Mouse (Mus musculus): ENCODE measurements around the gene Ankrd52. TPM values are rescaled to one million over a fixed set of nuclear protein-coding genes. Genes with fewer than 3 reads are reported as not detected.
"Not testable (repeated sequence)": the region's sequence is repeated elsewhere in the genome, so short reads cannot be mapped to it uniquely, and the experiment has no call there.

The Ankrd52 gene
- 13.5 and 14.8 TPM in 2 replicates for polyA plus RNA-seq (2016; fragmentation: Nextera tagmentation; extraction: Ambion mirVana)

DNA sequence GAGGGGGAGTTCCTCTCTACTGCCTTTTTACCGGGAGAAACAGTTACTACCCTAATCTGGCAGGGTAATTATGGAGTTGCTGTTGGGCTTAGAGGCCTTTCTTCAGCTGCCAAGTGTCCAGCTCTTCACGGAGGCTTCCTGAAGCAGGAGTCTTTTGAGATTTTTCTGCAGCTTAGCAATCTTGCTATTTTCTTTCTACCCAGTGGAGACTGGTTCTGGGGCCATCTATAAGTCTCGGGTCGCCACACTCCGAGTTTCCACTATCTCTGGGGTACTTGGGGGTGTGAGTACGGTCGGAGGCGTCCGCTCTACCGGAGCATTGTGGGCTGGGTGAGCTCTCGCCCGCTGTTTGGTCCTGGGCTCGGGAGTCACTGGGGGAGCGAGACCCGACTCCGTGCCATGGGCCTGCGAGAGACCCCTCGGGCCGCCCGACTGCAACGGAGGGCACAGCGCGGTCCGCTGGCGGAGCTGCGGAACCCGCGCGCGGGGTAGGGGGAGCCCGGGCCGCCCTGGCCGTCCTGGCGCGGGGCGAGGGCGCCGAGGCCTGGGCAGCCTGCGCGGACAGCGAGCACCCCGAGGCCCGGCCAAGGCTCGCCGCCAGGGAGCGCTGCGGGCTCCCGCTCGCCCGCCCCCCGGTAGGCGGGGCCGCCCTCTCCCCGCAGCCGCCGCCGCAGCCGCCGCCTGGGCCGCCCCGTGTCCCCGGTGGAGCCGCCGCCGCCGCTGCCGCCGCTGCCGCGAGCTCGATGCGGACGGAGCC lies at the start of gene Ankrd52:
TSS of gene Ankrd52 (plus strand) at position 661 of the 757 bp plus-strand sequence.
- H3K4me2 ChIP-seq: peak within 1 kb of the TSS; percentile 77
- peaks cover 25% of the 10 kb centered on the region for H3K4me1 ChIP-seq (replicated peaks)
- H3K27ac ChIP-seq: peak within 1 kb of the TSS; percentile 97
- H3K9me3 ChIP-seq: no peaks in the 10 kb centered on the region
- H3K4me3 ChIP-seq (replicated peaks): peak within 1 kb of the TSS; percentile 100
- peak within 1 kb of the TSS; percentile 99 for H3K9ac ChIP-seq (replicated peaks)
- WGBS: under 1% methylated on average over 51 of the region's 73 CpGs
- peaks cover 37% of the 10 kb centered on the region for H3K36me3 ChIP-seq
- no peaks in the 10 kb centered on the region for H3K27me3 ChIP-seq
- ATAC-seq (ENCODE audit: insufficient number of reproducible peaks, insufficient read depth, low FRiP score, low TSS enrichment, low read depth): peak; percentile 90

GRCm38 (mm10) chr10:128327610-128328009 lies 49.3 kb upstream of the Ankrd52 start:
- Histone ChIP-seq H3K27me3 (no peaks in the 10 kb centered on the region), H3K4me1 (replicated peaks) (peaks cover 12% of the 10 kb centered on the region), H3K27ac (no peak overlapping the region), H3K4me3 (replicated peaks) (no peak overlapping the region), H3K4me2 (no peak overlapping the region), H3K9ac (replicated peaks) (no peak overlapping the region), H3K36me3 (peaks cover 57% of the 10 kb centered on the region), H3K9me3 (no peaks in the 10 kb centered on the region)
- no peak for ATAC-seq (ENCODE audit: insufficient number of reproducible peaks, insufficient read depth, low FRiP score, low TSS enrichment, low read depth)
- WGBS: 94% methylated on average over 10 of the region's 10 CpGs

DNA sequence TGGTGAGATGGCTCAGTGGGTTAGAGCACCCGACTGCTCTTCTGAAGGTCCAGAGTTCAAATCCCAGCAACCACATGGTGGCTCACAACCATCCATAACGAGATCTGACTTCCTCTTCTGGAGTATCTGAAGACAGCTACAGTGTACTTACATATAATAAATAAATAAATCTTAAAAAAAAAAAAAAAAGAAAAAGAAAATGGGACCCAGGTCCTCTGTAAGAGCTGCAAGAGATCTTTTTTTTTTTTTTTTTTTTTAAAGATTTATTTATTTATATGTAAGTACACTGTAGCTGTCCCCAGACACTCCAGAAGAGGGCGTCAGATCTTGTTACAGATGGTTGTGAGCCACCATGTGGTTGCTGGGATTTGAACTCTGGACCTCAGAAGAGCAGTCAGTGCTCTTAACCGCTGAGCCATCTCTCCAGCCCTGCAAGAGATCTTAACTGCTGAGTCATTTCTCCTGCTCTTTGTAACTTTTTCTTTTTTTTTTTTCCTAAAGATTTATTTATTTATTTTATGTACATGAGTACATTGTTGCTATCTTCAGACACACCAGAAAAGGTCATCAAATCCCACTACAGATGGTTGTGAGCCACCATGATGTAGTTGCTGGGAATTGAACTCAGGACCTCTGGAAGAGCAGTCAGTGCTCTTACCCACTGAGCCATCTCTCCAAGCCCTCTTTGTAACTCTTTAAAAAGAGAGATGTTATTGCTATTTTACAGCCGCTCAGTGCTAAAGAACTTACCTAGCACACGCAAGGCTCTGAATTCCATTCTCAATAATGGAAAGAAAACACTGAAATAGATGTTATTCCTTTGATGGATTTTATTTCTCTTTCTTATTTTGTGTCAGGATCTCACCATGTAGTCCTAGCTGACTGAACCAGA lies 44.3 kb upstream of the Ankrd52 start:
- not testable (repeated sequence) for H3K9ac ChIP-seq (replicated peaks); H3K4me1 ChIP-seq (replicated peaks); H3K27ac ChIP-seq; H3K27me3 ChIP-seq; H3K4me2 ChIP-seq; ATAC-seq (ENCODE audit: insufficient number of reproducible peaks, insufficient read depth, low FRiP score, low TSS enrichment, low read depth); H3K4me3 ChIP-seq (replicated peaks); H3K9me3 ChIP-seq
- peaks cover 24% of the 10 kb centered on the region for H3K36me3 ChIP-seq
- WGBS: 83% methylated on average over 6 of the region's 6 CpGs

DNA sequence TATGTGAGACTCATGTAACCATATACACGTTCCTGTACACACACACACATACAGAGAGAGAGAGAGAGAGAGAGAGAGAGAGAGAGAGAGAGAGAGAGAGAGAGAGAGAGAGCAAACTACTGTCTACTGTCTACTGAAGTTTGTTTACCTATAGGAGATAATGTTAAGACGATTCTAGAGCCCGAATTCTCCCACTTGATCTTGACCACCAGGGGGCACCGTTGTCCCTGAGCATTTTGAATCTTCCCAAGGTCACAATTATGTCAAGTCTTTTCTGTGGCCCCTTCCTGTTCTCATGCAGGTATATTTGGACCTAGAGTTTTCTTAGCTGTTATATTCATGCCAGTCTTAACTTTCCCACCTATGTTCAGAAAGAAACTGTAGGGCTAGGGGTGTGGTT lies 41.3 kb upstream of the Ankrd52 start:
- no peak for ATAC-seq (ENCODE audit: insufficient number of reproducible peaks, insufficient read depth, low FRiP score, low TSS enrichment, low read depth)
- Histone ChIP-seq H3K9me3 (no peaks in the 10 kb centered on the region), H3K4me2 (no peak overlapping the region), H3K9ac (replicated peaks) (no peak overlapping the region), H3K27me3 (no peaks in the 10 kb centered on the region), H3K27ac (no peak overlapping the region), H3K36me3 (peaks cover 12% of the 10 kb centered on the region; the same call in 1 of the 2 replicates), H3K4me3 (replicated peaks) (no peak overlapping the region), H3K4me1 (replicated peaks) (peaks cover 17% of the 10 kb centered on the region)
- WGBS: 3% methylated on average over 4 of the region's 4 CpGs

- peaks cover 17% of the 10 kb centered on the region for H3K4me1 ChIP-seq (replicated peaks)
- H3K9me3 ChIP-seq: no peaks in the 10 kb centered on the region
- ATAC-seq (ENCODE audit: insufficient number of reproducible peaks, insufficient read depth, low FRiP score, low TSS enrichment, low read depth): no peak
- 91% methylated on average over 3 of the region's 3 CpGs for WGBS
- H3K9ac ChIP-seq (replicated peaks): no peak overlapping the region
- no peak overlapping the region for H3K4me3 ChIP-seq (replicated peaks)
- peak overlapping the region; percentile 73; the same call in 1 of the 2 replicates for H3K4me2 ChIP-seq
- H3K27ac ChIP-seq: no peak overlapping the region
- H3K27me3 ChIP-seq: no peaks in the 10 kb centered on the region
- H3K36me3 ChIP-seq: peaks cover 14% of the 10 kb centered on the region
Measured at GRCm38 (mm10) chr10:128336195-128336594, 40.7 kb upstream of the Ankrd52 start.

DNA sequence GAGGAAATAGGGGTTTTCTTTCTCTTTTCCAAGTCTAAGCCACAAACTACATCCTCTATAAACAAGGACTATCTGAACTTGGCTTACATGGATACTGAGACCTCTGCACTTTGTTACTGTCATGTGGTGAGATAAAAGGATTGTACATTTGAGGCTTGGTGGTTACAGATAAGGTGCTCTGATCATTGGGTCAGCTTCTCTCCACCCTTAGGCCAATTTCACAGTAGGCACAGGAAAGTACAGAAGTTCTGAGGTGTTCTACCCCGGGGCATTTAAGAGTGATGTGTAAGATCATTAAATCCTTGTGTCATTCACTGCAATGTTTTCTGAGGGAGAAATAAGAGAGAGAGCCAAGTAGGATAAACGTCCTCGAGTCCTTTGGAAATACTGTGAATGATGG lies 40.3 kb upstream of the Ankrd52 start:
- ATAC-seq (ENCODE audit: insufficient number of reproducible peaks, insufficient read depth, low FRiP score, low TSS enrichment, low read depth): no peak
- peak overlapping the region; percentile 95 for H3K4me3 ChIP-seq (replicated peaks)
- no peaks in the 10 kb centered on the region for H3K27me3 ChIP-seq
- H3K4me2 ChIP-seq: peak overlapping the region; percentile 73
- peaks cover 17% of the 10 kb centered on the region for H3K4me1 ChIP-seq (replicated peaks)
- peak overlapping the region; percentile 54; the same call in 1 of the 2 replicates for H3K9ac ChIP-seq (replicated peaks)
- H3K9me3 ChIP-seq: no peaks in the 10 kb centered on the region
- H3K36me3 ChIP-seq: peaks cover 14% of the 10 kb centered on the region
- WGBS: 84% methylated on average over 3 of the region's 3 CpGs
- H3K27ac ChIP-seq: peak overlapping the region; percentile 93; the same call in 1 of the 2 replicates

- Histone ChIP-seq H3K27ac (peak within 1 kb of the TSS; percentile 93), H3K4me2 (peak within 1 kb of the TSS; percentile 90), H3K36me3 (peaks cover 14% of the 10 kb centered on the region), H3K27me3 (no peaks in the 10 kb centered on the region), H3K4me3 (replicated peaks) (peak within 1 kb of the TSS; percentile 95), H3K4me1 (replicated peaks) (peaks cover 17% of the 10 kb centered on the region), H3K9me3 (no peaks in the 10 kb centered on the region), H3K9ac (replicated peaks) (peak within 1 kb of the TSS; percentile 90)
- peak; percentile 99 for ATAC-seq (ENCODE audit: insufficient number of reproducible peaks, insufficient read depth, low FRiP score, low TSS enrichment, low read depth)
- 1% methylated on average over 60 of the region's 61 CpGs for WGBS
Measured at GRCm38 (mm10) chr10:128337306-128338181, 39.4 kb upstream of the Ankrd52 start, which contains the start of gene Cs. Gene Cs (plus strand): TSS chr10:128337734.

- no peaks in the 10 kb centered on the region for H3K9me3 ChIP-seq
- no peaks in the 10 kb centered on the region for H3K27me3 ChIP-seq
- H3K4me2 ChIP-seq: peak overlapping the region; percentile 90
- H3K4me1 ChIP-seq (replicated peaks): peaks cover 17% of the 10 kb centered on the region
- 20% methylated on average over 5 of the region's 5 CpGs for WGBS
- peak overlapping the region; percentile 95 for H3K4me3 ChIP-seq (replicated peaks)
- peak overlapping the region; percentile 93 for H3K27ac ChIP-seq
- H3K9ac ChIP-seq (replicated peaks): peak overlapping the region; percentile 90
- peaks cover 19% of the 10 kb centered on the region for H3K36me3 ChIP-seq
- ATAC-seq (ENCODE audit: insufficient number of reproducible peaks, insufficient read depth, low FRiP score, low TSS enrichment, low read depth): no peak
Measured at GRCm38 (mm10) chr10:128338415-128338814, 38.5 kb upstream of the Ankrd52 start.

GRCm38 (mm10) chr10:128338948-128339347 lies 38.0 kb upstream of the Ankrd52 start:
- H3K9ac ChIP-seq (replicated peaks): peak overlapping the region; percentile 27; the same call in 1 of the 2 replicates
- peak overlapping the region; percentile 95 for H3K4me3 ChIP-seq (replicated peaks)
- H3K27ac ChIP-seq: no peak overlapping the region
- H3K4me2 ChIP-seq: peak overlapping the region; percentile 90
- no peak for ATAC-seq (ENCODE audit: insufficient number of reproducible peaks, insufficient read depth, low FRiP score, low TSS enrichment, low read depth)
- WGBS: 76% methylated on average over 2 of the region's 2 CpGs
- no peaks in the 10 kb centered on the region for H3K9me3 ChIP-seq
- peaks cover 17% of the 10 kb centered on the region for H3K4me1 ChIP-seq (replicated peaks)
- no peaks in the 10 kb centered on the region for H3K27me3 ChIP-seq
- peaks cover 19% of the 10 kb centered on the region for H3K36me3 ChIP-seq

DNA sequence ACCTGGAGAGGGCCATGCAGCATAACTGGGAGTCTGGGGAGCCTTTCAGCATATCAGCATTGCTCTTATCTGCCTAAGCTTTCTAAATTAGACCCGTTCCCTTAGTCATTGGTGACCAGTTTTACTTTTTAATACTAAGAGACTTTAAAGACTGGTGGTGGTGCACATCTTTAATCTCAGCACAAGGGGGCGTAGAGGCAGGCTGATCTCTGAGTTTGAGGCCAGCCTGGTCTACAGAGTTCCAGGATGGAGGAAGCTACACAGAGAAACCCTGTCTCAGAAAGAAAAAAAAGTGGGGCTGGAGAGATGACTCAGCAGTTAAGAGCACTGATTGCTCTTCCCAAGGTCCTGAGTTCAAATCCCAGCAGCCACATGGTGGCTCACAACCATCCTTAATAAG lies 36.7 kb upstream of the Ankrd52 start:
- H3K4me3 ChIP-seq (replicated peaks): no peak overlapping the region
- peaks cover 22% of the 10 kb centered on the region for H3K4me1 ChIP-seq (replicated peaks)
- H3K4me2 ChIP-seq: no peak overlapping the region
- no peaks in the 10 kb centered on the region for H3K27me3 ChIP-seq
- H3K27ac ChIP-seq: no peak overlapping the region
- H3K36me3 ChIP-seq: peaks cover 19% of the 10 kb centered on the region
- WGBS: 79% methylated on average over 2 of the region's 2 CpGs
- H3K9ac ChIP-seq (replicated peaks): no peak overlapping the region
- no peaks in the 10 kb centered on the region for H3K9me3 ChIP-seq
- ATAC-seq (ENCODE audit: insufficient number of reproducible peaks, insufficient read depth, low FRiP score, low TSS enrichment, low read depth): no peak
